In the genomic region with DNA sequence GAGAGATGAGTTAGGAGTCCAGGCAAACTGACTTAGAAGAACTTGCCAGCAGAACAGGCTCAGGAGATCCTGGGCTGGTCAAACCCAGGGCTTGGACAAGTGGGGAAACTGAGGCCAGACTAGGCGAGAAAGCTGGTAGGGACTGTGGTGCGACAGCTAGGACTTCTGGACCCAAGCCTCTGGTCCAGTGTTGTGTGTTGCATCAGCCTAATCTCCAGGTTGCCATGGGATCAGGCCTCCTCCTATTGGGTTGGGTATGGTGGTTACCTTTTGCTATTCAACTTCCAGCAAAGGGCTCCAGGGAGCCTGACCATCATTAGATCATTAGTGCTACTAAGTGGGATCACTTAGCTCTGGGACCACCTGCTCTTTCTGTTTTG, we compare ENCODE assay signal across 9 mouse cellular contexts. TPM values are rescaled to one million over a fixed set of nuclear protein-coding genes. Genes with fewer than 3 reads are reported as not detected.
A peak's percentile ranks its signal among the peaks of the same experiment; 100 is the strongest.
DNase-seq lines count a peak whose midpoint lies in the region; ATAC-seq lines count a peak whose summit lies in the region.
"Had no signal": no experiment of that assay in that cellular context is flagged by ENCODE, and none has a peak within 500 bp of the region (broad histone marks: within the 10 kb centered on the region; RNA-seq: fewer than 3 reads in every experiment).

No protein-coding gene starts in this region.

- peak; percentile 57 for ATAC-seq in erythroid progenitor cell, adult 5-6 weeks (replicated peaks; ENCODE audit: low FRiP score, poor library complexity, severe bottlenecking)
- no peak for ATAC-seq in liver, embryonic 11.5 days (replicated peaks; ENCODE audit: low FRiP score)

- no peaks in the 10 kb centered on the region for H3K9me3 ChIP-seq in liver, embryonic 11.5 days (ENCODE audit: control insufficient read depth, low read length)

- H3K4me3 ChIP-seq in liver, embryonic 11.5 days (ENCODE audit: low read depth, low read length) = peak overlapping the region; percentile 88

- H3K27me3 ChIP-seq in liver, embryonic 11.5 days (replicated peaks; ENCODE audit: control insufficient read depth, insufficient read depth, low read length) = no peaks in the 10 kb centered on the region

- peaks cover 38% of the 10 kb centered on the region for H3K4me1 ChIP-seq in liver, embryonic 11.5 days (replicated peaks; ENCODE audit: control insufficient read depth, insufficient read depth, low read length)

- no peaks in the 10 kb centered on the region for H3K36me3 ChIP-seq in liver, embryonic 11.5 days (ENCODE audit: control insufficient read depth, insufficient read depth, low read length)

- WGBS in liver, embryonic 11.5 days = 72% methylated on average over 2 of the region's 2 CpGs

- H3K9ac ChIP-seq in liver, embryonic 11.5 days (ENCODE audit: low read depth, low read length) = peak overlapping the region; percentile 91

- H3K4me2 ChIP-seq in liver, embryonic 11.5 days = peak overlapping the region; percentile 92

- H3K27ac ChIP-seq in liver, embryonic 11.5 days (ENCODE audit: low read depth, low read length) = peak overlapping the region; percentile 72

- DNase-seq in embryo, embryonic 10.5 days (ENCODE audit: low spot score) = peak; percentile 8
- DNase-seq in embryo, embryonic 11 days = no peak
- peak; percentile 27 for DNase-seq in 3T3-L1 (ENCODE audit: low read depth, low spot score)
- DNase-seq in liver, embryonic 11.5 days (ENCODE audit: low spot score) = no peak
- DNase-seq in natural killer cell, adult 2 months (ENCODE audit: low spot score in 2 of 2) = no peak
- no peak for DNase-seq in left cerebral cortex, adult 8-10 months (ENCODE audit: low spot score in 2 of 2)
- DNase-seq in layer of hippocampus, adult 11-12 months (ENCODE audit: low spot score) = no peak
- DNase-seq: kidney, postnatal 4 days had no signal

RNA-seq across cellular contexts. Expression of a gene that starts 0.9 kb away (rescaled TPM):
- 28.1 and 45.4 TPM in 2 replicates for total RNA-seq in erythroid progenitor cell, adult 5-6 weeks (2015; ENCODE audit: low replicate concordance)
- 18.9 and 25.4 TPM in 2 replicates for total RNA-seq in erythroid progenitor cell, adult 5-6 weeks (2017; ENCODE audit: low replicate concordance)
- polyA plus RNA-seq in liver, embryonic 11.5 days (2014; fragmentation: Nextera tagmentation; extraction: Ambion mirVana) = 15.9 and 20.2 TPM in 2 replicates
- total RNA-seq in left cerebral cortex, adult 8-10 months (2022) = 10 to 100 TPM; 17.2 to 21.0 (median 18.4) TPM

RNA-seq across cellular contexts. Expression of a gene that starts 18.3 kb away (rescaled TPM):
- 3.8 TPM in 1 of 2 replicates, not detected in the other for total RNA-seq in erythroid progenitor cell, adult 5-6 weeks (2015; ENCODE audit: low replicate concordance)
- 3.4 TPM in 1 of 2 replicates, not detected in the other for total RNA-seq in erythroid progenitor cell, adult 5-6 weeks (2017; ENCODE audit: low replicate concordance)
- polyA plus RNA-seq in liver, embryonic 11.5 days (2014; fragmentation: Nextera tagmentation; extraction: Ambion mirVana) = 0.25 and 0.80 TPM in 2 replicates
- total RNA-seq in left cerebral cortex, adult 8-10 months (2022) = 1 to 10 TPM; 3.4 to 5.0 (median 4.2) TPM

RNA-seq across cellular contexts. Expression of a gene that starts 33.5 kb away (rescaled TPM):
- total RNA-seq in erythroid progenitor cell, adult 5-6 weeks (2015; ENCODE audit: low replicate concordance) = 1.7 and 2.9 TPM in 2 replicates
- total RNA-seq in erythroid progenitor cell, adult 5-6 weeks (2017; ENCODE audit: low replicate concordance) = 0.64 and 4.6 TPM in 2 replicates
- 1.2 and 2.8 TPM in 2 replicates for polyA plus RNA-seq in liver, embryonic 11.5 days (2014; fragmentation: Nextera tagmentation; extraction: Ambion mirVana)
- total RNA-seq in left cerebral cortex, adult 8-10 months (2022) = 1 to 10 TPM; 4.2 to 7.1 (median 4.7) TPM

RNA-seq across cellular contexts. Expression of a gene that starts 36.3 kb away (rescaled TPM):
- 41.9 and 51.5 TPM in 2 replicates for total RNA-seq in erythroid progenitor cell, adult 5-6 weeks (2015; ENCODE audit: low replicate concordance)
- 61.6 and 62.0 TPM in 2 replicates for total RNA-seq in erythroid progenitor cell, adult 5-6 weeks (2017; ENCODE audit: low replicate concordance)
- polyA plus RNA-seq in liver, embryonic 11.5 days (2014; fragmentation: Nextera tagmentation; extraction: Ambion mirVana) = 94.0 and 97.0 TPM in 2 replicates
- total RNA-seq in left cerebral cortex, adult 8-10 months (2022) = 100 to 1,000 TPM; 253 to 278 (median 258) TPM

RNA-seq across cellular contexts. Expression of a gene that starts 44.7 kb away (rescaled TPM):
- 129 and 139 TPM in 2 replicates for total RNA-seq in erythroid progenitor cell, adult 5-6 weeks (2015; ENCODE audit: low replicate concordance)
- total RNA-seq in erythroid progenitor cell, adult 5-6 weeks (2017; ENCODE audit: low replicate concordance) = 33.1 and 75.9 TPM in 2 replicates
- 6.6 and 6.8 TPM in 2 replicates for polyA plus RNA-seq in liver, embryonic 11.5 days (2014; fragmentation: Nextera tagmentation; extraction: Ambion mirVana)
- 100 to 1,000 TPM in 2 of 4 experiments, 10 to 100 TPM in 2; 75.6 to 125 (median 90.7) TPM for total RNA-seq in left cerebral cortex, adult 8-10 months (2022)

Comparison
In these comparisons a context has a peak if more than half of its experiments do, and no peak if none do; other contexts are left out.
1. DNase-seq: peak in embryo, embryonic 10.5 days (single experiment) and 3T3-L1 (single experiment); none in embryo, embryonic 11 days (single experiment), liver, embryonic 11.5 days (single experiment), natural killer cell, adult 2 months (0 of 2), left cerebral cortex, adult 8-10 months (0 of 2) and layer of hippocampus, adult 11-12 months (single experiment).